Mouse (Mus musculus) midbrain, embryonic 12.5 days (tissue): ENCODE measurements around the gene AC129217.1. TPM values are rescaled to one million over a fixed set of nuclear protein-coding genes. Genes with fewer than 3 reads are reported as not detected.

Experiments used
- ATAC-seq: fragments of 200-750 bp; cut with Nextera tagmentation; 2 replicates; pipeline ENCODE4 v1.8.0; 2017; ENCODE audit warnings: low read depth, moderate TSS enrichment, moderate library complexity; ENCODE audit not compliant: low FRiP score
- H3K27ac ChIP-seq: fragments of 300-500 bp; sonication (generic); replicated peaks from 2 replicates; pipeline ENCODE4 v1.5.1; 2016; ENCODE audit warnings: mild to moderate bottlenecking
- H3K27me3 ChIP-seq: fragments of 300-500 bp; sonication (generic); 2 replicates; pipeline ENCODE4 v1.6.1; 2016; ENCODE audit warnings: mild to moderate bottlenecking
- H3K36me3 ChIP-seq: fragments of 300-500 bp; sonication (generic); 2 replicates; pipeline ENCODE4 v1.6.1; 2016
- H3K4me1 ChIP-seq: fragments of 300-500 bp; sonication (generic); 2 replicates; pipeline ENCODE4 v1.6.1; 2016
- H3K4me2 ChIP-seq: fragments of 300-500 bp; sonication (generic); replicated peaks from 2 replicates; pipeline ENCODE4 v1.6.1; 2016; ENCODE audit warnings: mild to moderate bottlenecking, moderate library complexity
- H3K4me3 ChIP-seq: fragments of 300-500 bp; sonication (generic); 2 replicates; pipeline ENCODE4 v1.5.1; 2016; ENCODE audit warnings: mild to moderate bottlenecking
- H3K9ac ChIP-seq: fragments of 300-500 bp; sonication (generic); replicated peaks from 2 replicates; pipeline ENCODE4 v1.6.1; 2016; ENCODE audit warnings: mild to moderate bottlenecking, moderate library complexity
- H3K9me3 ChIP-seq: fragments of 300-500 bp; sonication (generic); 2 replicates; pipeline ENCODE4 v1.6.1; 2016; ENCODE audit warnings: mild to moderate bottlenecking
- WGBS: fragments of 180-500 bp; shearing (Covaris S2); methylation state at CpG from one replicate; pipeline ENCODE4 v1.1.7; 2016; 5-methylcytosine and 5-hydroxymethylcytosine counted together
- polyA plus RNA-seq: library from polyadenylated mRNA; unstranded; fragments of >200 nt; fragmentation: Nextera tagmentation; extraction: Ambion mirVana; gene quantifications from 2 replicates; pipeline ENCODE4 v1.2.1, GENCODE M21; 2016

Gene AC129217.1
- polyA plus RNA-seq, 1 experiment from 2014 or later, result not detected

GRCm38 (mm10) chr19:8815812-8816211 lies 13.8 kb upstream of the AC129217.1 start:
- H3K4me1 ChIP-seq, result peaks cover 35% of the 10 kb centered on the region
- no peak overlapping the region for H3K27ac ChIP-seq
- H3K4me2 ChIP-seq, result no peak overlapping the region
- H3K9me3 ChIP-seq, result no peaks in the 10 kb centered on the region
- peaks cover 54% of the 10 kb centered on the region for H3K36me3 ChIP-seq
- no peak overlapping the region for H3K4me3 ChIP-seq
- H3K27me3 ChIP-seq, result no peaks in the 10 kb centered on the region
- H3K9ac ChIP-seq, result no peak overlapping the region
- ATAC-seq, result no peak
- 82% methylated on average over 11 of the region's 11 CpGs for WGBS

GRCm38 (mm10) chr19:8817001-8817400 lies 12.6 kb upstream of the AC129217.1 start:
- H3K4me1 ChIP-seq, result peaks cover 42% of the 10 kb centered on the region
- ATAC-seq, result no peak
- H3K27ac ChIP-seq, result no peak overlapping the region
- peak overlapping the region; percentile 47 for H3K9ac ChIP-seq
- H3K36me3 ChIP-seq, result peaks cover 44% of the 10 kb centered on the region
- H3K27me3 ChIP-seq, result no peaks in the 10 kb centered on the region
- WGBS, result 37% methylated on average over 3 of the region's 3 CpGs
- H3K9me3 ChIP-seq, result no peaks in the 10 kb centered on the region
- peak overlapping the region; percentile 94 for H3K4me2 ChIP-seq
- H3K4me3 ChIP-seq, result peak overlapping the region; percentile 19

GRCm38 (mm10) chr19:8818301-8818798 lies 11.2 kb upstream of the AC129217.1 start:
- Histone ChIP-seq H3K27me3 (no peaks in the 10 kb centered on the region), H3K9me3 (no peaks in the 10 kb centered on the region), H3K36me3 (peaks cover 37% of the 10 kb centered on the region), H3K4me3 (peak overlapping the region; percentile 100), H3K4me1 (peaks cover 55% of the 10 kb centered on the region), H3K4me2 (peak overlapping the region; percentile 94), H3K27ac (peak overlapping the region; percentile 99), H3K9ac (peak overlapping the region; percentile 86)
- no peak for ATAC-seq
- WGBS, result 32% methylated on average over 14 of the region's 14 CpGs

- WGBS, result under 1% methylated on average over 33 of the region's 33 CpGs
Measured at GRCm38 (mm10) chr19:8818801-8819595, 10.6 kb upstream of the AC129217.1 start, which contains the start of gene Ttc9c. Ttc9c (minus strand) TSS chr19:8819333.

GRCm38 (mm10) chr19:8819596-8820423 lies 9.8 kb upstream of the AC129217.1 start, which contains the start of gene Hnrnpul2:
Hnrnpul2 (plus strand) TSS chr19:8820010.
- H3K4me3 ChIP-seq, result peak within 1 kb of the TSS; percentile 100
- H3K9me3 ChIP-seq, result no peaks in the 10 kb centered on the region
- H3K4me2 ChIP-seq, result peak within 1 kb of the TSS; percentile 94
- H3K36me3 ChIP-seq, result peaks cover 38% of the 10 kb centered on the region
- WGBS, result under 1% methylated on average over 81 of the region's 83 CpGs
- H3K4me1 ChIP-seq, result peaks cover 55% of the 10 kb centered on the region
- H3K27me3 ChIP-seq, result no peaks in the 10 kb centered on the region
- peak; percentile 97 for ATAC-seq
- peak within 1 kb of the TSS; percentile 99 for H3K27ac ChIP-seq
- H3K9ac ChIP-seq, result peak within 1 kb of the TSS; percentile 99

More at GRCm38 (mm10) chr19:8818801-8819595, 10.6 kb upstream of the AC129217.1 start, which contains the start of gene Ttc9c:
- Histone ChIP-seq H3K4me1 (peaks cover 57% of the 10 kb centered on the region), H3K36me3 (peaks cover 37% of the 10 kb centered on the region), H3K9me3 (no peaks in the 10 kb centered on the region), H3K4me3 (peak within 1 kb of the TSS; percentile 100), H3K27me3 (no peaks in the 10 kb centered on the region), H3K9ac (peak within 1 kb of the TSS; percentile 99), H3K4me2 (peak within 1 kb of the TSS; percentile 94), H3K27ac (peak within 1 kb of the TSS; percentile 99)
- ATAC-seq, result peak; percentile 93

- WGBS, result under 1% methylated on average over 42 of the region's 48 CpGs
- Histone ChIP-seq H3K4me3 (peak overlapping the region; percentile 100), H3K27ac (peak overlapping the region; percentile 99), H3K4me2 (peak overlapping the region; percentile 94), H3K9ac (peak overlapping the region; percentile 99), H3K27me3 (no peaks in the 10 kb centered on the region), H3K4me1 (peaks cover 50% of the 10 kb centered on the region), H3K9me3 (no peaks in the 10 kb centered on the region), H3K36me3 (peaks cover 38% of the 10 kb centered on the region)
- peak; percentile 10 for ATAC-seq
Measured at GRCm38 (mm10) chr19:8820424-8820956, 9.1 kb upstream of the AC129217.1 start.

GRCm38 (mm10) chr19:8821146-8821545 lies 8.4 kb upstream of the AC129217.1 start:
- 3% methylated on average over 7 of the region's 7 CpGs for WGBS

GRCm38 (mm10) chr19:8822696-8823095 lies 6.9 kb upstream of the AC129217.1 start:
- Histone ChIP-seq H3K4me2 (peak overlapping the region; percentile 94), H3K36me3 (peaks cover 47% of the 10 kb centered on the region), H3K4me1 (peaks cover 30% of the 10 kb centered on the region), H3K4me3 (peak overlapping the region; percentile 100), H3K27me3 (no peaks in the 10 kb centered on the region), H3K27ac (no peak overlapping the region), H3K9ac (peak overlapping the region; percentile 99), H3K9me3 (no peaks in the 10 kb centered on the region)
- no peak for ATAC-seq
- 72% methylated on average over 8 of the region's 8 CpGs for WGBS

More at GRCm38 (mm10) chr19:8821146-8821545, 8.4 kb upstream of the AC129217.1 start:
- no peak for ATAC-seq
- Histone ChIP-seq H3K36me3 (peaks cover 39% of the 10 kb centered on the region), H3K27me3 (no peaks in the 10 kb centered on the region), H3K4me1 (peaks cover 44% of the 10 kb centered on the region), H3K4me2 (peak overlapping the region; percentile 94), H3K27ac (peak overlapping the region; percentile 99), H3K9ac (peak overlapping the region; percentile 99), H3K9me3 (no peaks in the 10 kb centered on the region), H3K4me3 (peak overlapping the region; percentile 100)

- no peak overlapping the region for H3K27ac ChIP-seq
- no peak overlapping the region for H3K4me3 ChIP-seq
- H3K27me3 ChIP-seq, result no peaks in the 10 kb centered on the region
- H3K9ac ChIP-seq, result no peak overlapping the region
- WGBS, result 90% methylated on average over 8 of the region's 8 CpGs
- no peak overlapping the region for H3K4me2 ChIP-seq
- ATAC-seq, result no peak
- no peaks in the 10 kb centered on the region for H3K4me1 ChIP-seq
- H3K9me3 ChIP-seq, result no peaks in the 10 kb centered on the region
- H3K36me3 ChIP-seq, result peaks cover 100% of the 10 kb centered on the region
Measured at GRCm38 (mm10) chr19:8830664-8831063, 1.1 kb downstream of the AC129217.1 start.

GRCm38 (mm10) chr19:8831262-8831661 lies 1.7 kb downstream of the AC129217.1 start:
- no peaks in the 10 kb centered on the region for H3K9me3 ChIP-seq
- ATAC-seq, result no peak
- H3K9ac ChIP-seq, result no peak overlapping the region
- H3K4me3 ChIP-seq, result no peak overlapping the region
- no peak overlapping the region for H3K27ac ChIP-seq
- H3K27me3 ChIP-seq, result no peaks in the 10 kb centered on the region
- H3K36me3 ChIP-seq, result peaks cover 96% of the 10 kb centered on the region
- 85% methylated on average over 11 of the region's 11 CpGs for WGBS
- no peaks in the 10 kb centered on the region for H3K4me1 ChIP-seq
- no peak overlapping the region for H3K4me2 ChIP-seq

GRCm38 (mm10) chr19:8832971-8833370 lies 3.4 kb downstream of the AC129217.1 start:
- Histone ChIP-seq H3K4me3 (no peak overlapping the region), H3K9ac (no peak overlapping the region), H3K27ac (no peak overlapping the region), H3K4me1 (no peaks in the 10 kb centered on the region; the same call in 1 of the 2 replicates), H3K9me3 (no peaks in the 10 kb centered on the region), H3K27me3 (no peaks in the 10 kb centered on the region), H3K36me3 (peaks cover 79% of the 10 kb centered on the region), H3K4me2 (no peak overlapping the region)
- 91% methylated on average over 4 of the region's 4 CpGs for WGBS
- no peak for ATAC-seq
